Mouse (Mus musculus) embryonic fibroblast, embryonic 13.5 days (primary cell): ENCODE measurements at regions not wholly inside any gene's neighbourhood (a gene's known extent, or its start where the extent isn't known, plus 50 kb on each side); places are given as distances from the start of the nearest gene placed in this dataset.

Source experiments
- CTCF ChIP-seq: IDR thresholded peaks from 2 replicates; pipeline ENCODE4 v1.5.1; 2011; ENCODE audit warnings: mild to moderate bottlenecking, control low read depth, low read length, moderate library complexity, borderline replicate concordance; ENCODE audit not compliant: insufficient read depth
- POLR2A ChIP-seq: IDR thresholded peaks from 2 replicates; pipeline ENCODE4 v1.6.1; 2011; ENCODE audit warnings: low read depth, mild to moderate bottlenecking, control low read depth, low read length, moderate library complexity

- no peak for TF ChIP-seq POLR2A
- TF ChIP-seq CTCF, result no peak
Observed at GRCm38 (mm10) chr1:185587671-185588347, 133.2 kb downstream of the Slc30a10 start.
